Mouse (Mus musculus) limb, embryonic 10.5 days (tissue): ENCODE measurements around the gene Sv2b. TPM values are rescaled to one million over a fixed set of nuclear protein-coding genes. Genes with fewer than 3 reads are reported as not detected.

Experiments
- DNase-seq: peaks from one replicate; pipeline ENCODE4 v3.0.0-alpha.2; 2017; ENCODE audit warnings: low spot score
- H3K27ac ChIP-seq: fragments of 300-500 bp; sonication (generic); 2 replicates; pipeline ENCODE4 v1.5.1; 2016; ENCODE audit warnings: mild to moderate bottlenecking
- H3K27me3 ChIP-seq: fragments of 300-500 bp; sonication (generic); 2 replicates; pipeline ENCODE4 v1.6.1; 2016; ENCODE audit warnings: low read depth, mild to moderate bottlenecking; ENCODE audit not compliant: poor library complexity, severe bottlenecking
- H3K36me3 ChIP-seq: fragments of 300-500 bp; sonication (generic); 2 replicates; pipeline ENCODE4 v1.6.1; 2016; ENCODE audit warnings: mild to moderate bottlenecking, moderate library complexity
- H3K4me1 ChIP-seq: fragments of 300-500 bp; sonication (generic); 2 replicates; pipeline ENCODE4 v1.6.1; 2016
- H3K4me3 ChIP-seq: fragments of 300-500 bp; sonication (generic); 2 replicates; pipeline ENCODE4 v1.5.1; 2016; ENCODE audit warnings: mild to moderate bottlenecking, moderate library complexity
- H3K9me3 ChIP-seq: fragments of 300-500 bp; sonication (generic); replicated peaks from 2 replicates; pipeline ENCODE4 v1.6.1; 2016; ENCODE audit warnings: mild to moderate bottlenecking
- WGBS: fragments of 180-500 bp; shearing (Covaris S2); methylation state at CpG from one replicate; pipeline ENCODE4 v1.1.7; 2016; 5-methylcytosine and 5-hydroxymethylcytosine counted together
- polyA plus RNA-seq: library from polyadenylated mRNA; unstranded; fragments of >200 nt; fragmentation: Nextera tagmentation; extraction: Ambion mirVana; gene quantifications from 2 replicates; pipeline ENCODE4 v1.2.1, GENCODE M21; 2016

The Sv2b gene
- polyA plus RNA-seq, 1 experiment from 2014 or later: 1.3 TPM

DNA sequence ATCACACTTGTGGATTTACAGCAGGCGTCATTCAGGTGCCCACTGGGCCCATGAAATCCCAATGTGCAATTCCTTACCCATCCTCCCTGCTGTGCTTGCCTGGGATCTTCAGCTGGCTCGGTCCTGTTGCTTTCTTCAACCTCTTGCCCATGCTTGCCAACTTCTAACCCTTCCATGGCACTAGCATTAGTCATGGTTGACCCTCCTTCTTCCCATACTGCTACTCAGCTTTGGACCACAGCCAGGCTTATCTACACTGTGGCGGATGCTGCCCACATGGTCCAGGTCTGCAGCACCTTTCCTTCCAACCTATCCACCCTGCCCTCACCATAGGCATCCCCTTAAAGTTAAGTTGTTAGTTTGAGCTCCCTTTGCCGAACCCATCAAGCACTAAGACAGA is 28.0 kb downstream of the Sv2b start:
- no peak for DNase-seq
- H3K9me3 ChIP-seq: no peaks in the 10 kb centered on the region
- no peaks in the 10 kb centered on the region for H3K27me3 ChIP-seq
- 89% methylated on average over 4 of the region's 4 CpGs for WGBS
- no peaks in the 10 kb centered on the region for H3K4me1 ChIP-seq
- no peaks in the 10 kb centered on the region for H3K36me3 ChIP-seq
- H3K27ac ChIP-seq: no peak overlapping the region
- no peak overlapping the region for H3K4me3 ChIP-seq

DNA sequence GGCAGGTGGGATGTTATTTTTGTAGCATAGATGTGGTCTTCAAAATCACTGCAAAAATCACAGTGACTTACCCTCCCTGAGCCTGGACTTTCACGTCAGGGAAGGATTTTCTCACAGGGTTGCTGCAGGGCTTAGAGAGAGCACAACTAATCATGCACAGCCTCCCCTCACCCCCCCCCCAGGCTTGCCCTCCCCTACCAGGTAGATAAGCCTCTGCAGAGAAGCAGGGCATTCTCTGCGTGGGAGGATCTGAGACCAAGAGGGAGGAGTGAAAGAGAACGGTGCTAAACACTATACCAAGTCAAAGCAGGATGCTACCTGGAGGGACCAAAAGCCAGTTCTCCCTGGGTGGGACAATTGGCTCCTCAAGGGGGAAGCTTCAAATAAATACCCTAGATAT is 31.2 kb downstream of the Sv2b start:
- DNase-seq: no peak
- Histone ChIP-seq H3K27ac (no peak overlapping the region), H3K4me3 (no peak overlapping the region), H3K27me3 (no peaks in the 10 kb centered on the region), H3K9me3 (no peaks in the 10 kb centered on the region), H3K36me3 (no peaks in the 10 kb centered on the region), H3K4me1 (no peaks in the 10 kb centered on the region)
- 21% methylated on average over 3 of the region's 3 CpGs for WGBS

DNA sequence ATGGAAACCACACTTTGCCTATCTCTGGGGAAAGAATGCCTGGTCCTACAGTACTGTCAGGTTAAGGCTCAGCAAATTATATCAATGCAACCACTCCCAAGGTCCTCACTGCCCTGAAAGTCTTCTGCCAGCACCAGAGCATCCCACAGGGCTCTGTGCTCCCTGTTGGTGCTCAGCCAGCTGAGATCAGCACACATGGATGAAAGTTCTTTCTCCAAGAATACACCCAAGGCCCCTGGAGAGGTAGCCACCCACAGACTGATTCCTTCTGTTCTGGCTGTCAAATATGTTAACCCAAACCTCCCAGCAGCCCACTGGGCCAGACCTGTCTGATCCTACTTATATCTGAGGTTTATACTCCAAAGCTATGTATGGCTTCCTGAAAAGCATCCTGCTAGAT is 32.3 kb downstream of the Sv2b start:
- H3K4me1 ChIP-seq: no peaks in the 10 kb centered on the region
- H3K9me3 ChIP-seq: no peaks in the 10 kb centered on the region
- H3K27me3 ChIP-seq: no peaks in the 10 kb centered on the region
- no peak overlapping the region for H3K4me3 ChIP-seq
- no peak overlapping the region for H3K27ac ChIP-seq
- DNase-seq: no peak
- no peaks in the 10 kb centered on the region for H3K36me3 ChIP-seq

DNA sequence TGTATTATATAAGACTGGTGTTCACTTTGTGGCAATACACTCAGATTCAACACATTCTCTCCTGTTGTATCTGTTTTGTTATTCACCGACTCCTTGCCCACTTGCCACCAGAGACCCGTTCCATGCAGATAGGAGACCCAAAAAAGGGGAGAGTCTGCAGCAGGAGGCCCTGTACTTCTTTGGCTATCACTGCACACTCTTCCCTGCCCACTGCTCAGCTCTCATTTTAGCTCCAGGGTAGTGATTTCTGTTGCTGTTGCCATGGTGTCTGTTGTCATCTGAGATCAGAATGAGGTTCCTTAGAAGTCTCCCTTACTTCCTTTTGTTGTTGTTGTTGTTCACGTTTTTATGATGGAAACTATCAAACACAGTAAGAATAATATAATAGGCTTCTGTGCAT is 34.5 kb downstream of the Sv2b start:
- H3K27me3 ChIP-seq: no peaks in the 10 kb centered on the region
- DNase-seq: no peak
- no peak overlapping the region for H3K4me3 ChIP-seq
- no peaks in the 10 kb centered on the region for H3K4me1 ChIP-seq
- no peaks in the 10 kb centered on the region for H3K9me3 ChIP-seq
- no peaks in the 10 kb centered on the region for H3K36me3 ChIP-seq
- 72% methylated on average over 3 of the region's 3 CpGs for WGBS
- H3K27ac ChIP-seq: no peak overlapping the region

DNA sequence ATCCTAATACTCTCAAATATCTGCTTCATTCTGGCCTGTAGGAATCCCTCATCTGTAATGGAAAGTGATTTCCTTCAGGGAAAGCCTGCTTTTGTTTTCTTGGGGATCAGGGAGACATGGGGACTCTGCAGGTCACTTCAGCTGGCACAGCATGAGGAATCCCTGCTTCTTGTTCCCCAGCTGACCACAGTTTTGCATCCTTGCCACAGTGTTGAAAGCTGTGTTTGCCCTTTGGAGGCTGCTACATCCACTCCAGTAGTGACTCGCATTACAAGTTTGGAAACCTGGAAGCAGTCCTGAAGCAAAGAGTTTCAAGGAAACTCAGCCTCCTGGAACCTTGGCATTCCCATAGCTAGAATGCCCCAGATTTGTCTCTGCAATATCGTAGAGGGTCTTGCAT is 35.4 kb downstream of the Sv2b start:
- Histone ChIP-seq H3K4me1 (no peaks in the 10 kb centered on the region), H3K27ac (no peak overlapping the region), H3K9me3 (no peaks in the 10 kb centered on the region), H3K4me3 (no peak overlapping the region), H3K27me3 (no peaks in the 10 kb centered on the region), H3K36me3 (no peaks in the 10 kb centered on the region)
- 80% methylated on average over 2 of the region's 2 CpGs for WGBS
- DNase-seq: no peak

DNA sequence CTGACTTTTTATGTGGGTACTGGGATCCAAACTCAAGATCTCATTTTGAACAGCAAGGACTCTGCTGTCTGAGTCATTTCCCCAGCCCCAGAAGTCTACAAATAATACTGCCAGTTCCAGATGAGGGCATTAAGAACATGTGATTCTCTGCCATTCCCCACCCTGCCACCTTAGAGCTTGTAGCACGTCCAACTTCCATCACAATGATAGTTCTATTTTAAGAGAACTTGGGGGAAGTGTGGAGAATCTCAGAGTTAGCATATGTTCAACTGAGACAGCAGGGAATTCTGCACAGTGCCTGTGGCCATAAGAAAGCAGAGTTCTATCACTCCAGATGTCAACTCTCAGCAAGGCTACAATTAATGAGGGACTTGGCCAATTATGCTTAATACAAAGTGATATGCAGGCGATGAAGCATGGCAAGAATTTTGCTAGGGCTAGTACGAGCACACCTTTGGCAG is 37.1 kb downstream of the Sv2b start:
- 82% methylated on average over 3 of the region's 3 CpGs for WGBS

DNA sequence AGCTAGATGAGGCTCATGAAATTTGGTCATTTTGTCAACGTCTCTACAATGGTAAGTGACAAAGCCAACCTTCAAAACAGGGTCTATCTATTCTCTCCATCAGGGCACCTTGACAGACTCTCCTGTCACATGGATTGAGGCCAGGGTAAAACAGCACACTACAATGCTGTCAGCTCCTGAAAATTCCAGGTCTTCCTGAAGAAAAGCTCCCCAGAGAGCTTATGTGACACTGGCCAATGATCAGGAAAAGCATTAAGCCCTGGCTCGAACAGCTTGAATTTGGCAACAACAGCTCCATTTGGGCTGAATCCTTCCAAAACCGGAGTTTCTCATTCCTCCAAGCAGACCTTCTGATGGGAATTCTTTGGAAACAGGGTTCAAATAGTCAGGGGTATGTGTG is 37.8 kb downstream of the Sv2b start:
- no peak overlapping the region for H3K4me3 ChIP-seq
- no peaks in the 10 kb centered on the region for H3K4me1 ChIP-seq
- no peaks in the 10 kb centered on the region for H3K27me3 ChIP-seq
- H3K27ac ChIP-seq: no peak overlapping the region
- 85% methylated on average over 3 of the region's 3 CpGs for WGBS
- H3K9me3 ChIP-seq: no peaks in the 10 kb centered on the region
- no peak for DNase-seq
- no peaks in the 10 kb centered on the region for H3K36me3 ChIP-seq

More for the DNA sequence above, 37.1 kb downstream of the Sv2b start:
- no peaks in the 10 kb centered on the region for H3K27me3 ChIP-seq
- no peaks in the 10 kb centered on the region for H3K9me3 ChIP-seq
- H3K4me1 ChIP-seq: no peaks in the 10 kb centered on the region
- no peaks in the 10 kb centered on the region for H3K36me3 ChIP-seq
- H3K27ac ChIP-seq: no peak overlapping the region
- DNase-seq: no peak
- no peak overlapping the region for H3K4me3 ChIP-seq

DNA sequence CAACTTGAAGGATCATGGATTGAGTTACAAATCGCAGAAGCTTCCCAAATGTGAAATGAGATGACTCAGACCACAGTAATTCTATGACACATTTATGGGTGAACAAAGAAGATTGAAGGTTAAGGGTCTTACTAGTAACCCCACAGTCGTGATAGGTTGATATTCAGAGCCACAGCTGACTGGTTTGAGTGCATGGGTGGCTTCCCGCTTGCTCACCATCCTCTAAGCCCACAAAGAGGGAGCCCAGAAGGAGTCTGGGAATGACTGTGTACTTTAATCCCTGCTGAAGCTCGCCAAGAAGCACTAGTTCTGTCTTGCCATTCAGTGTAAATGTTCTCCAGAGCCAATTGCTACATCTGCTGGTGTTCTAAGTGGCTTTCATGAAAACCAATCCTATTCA is 41.8 kb downstream of the Sv2b start:
- 76% methylated on average over 4 of the region's 4 CpGs for WGBS

DNA sequence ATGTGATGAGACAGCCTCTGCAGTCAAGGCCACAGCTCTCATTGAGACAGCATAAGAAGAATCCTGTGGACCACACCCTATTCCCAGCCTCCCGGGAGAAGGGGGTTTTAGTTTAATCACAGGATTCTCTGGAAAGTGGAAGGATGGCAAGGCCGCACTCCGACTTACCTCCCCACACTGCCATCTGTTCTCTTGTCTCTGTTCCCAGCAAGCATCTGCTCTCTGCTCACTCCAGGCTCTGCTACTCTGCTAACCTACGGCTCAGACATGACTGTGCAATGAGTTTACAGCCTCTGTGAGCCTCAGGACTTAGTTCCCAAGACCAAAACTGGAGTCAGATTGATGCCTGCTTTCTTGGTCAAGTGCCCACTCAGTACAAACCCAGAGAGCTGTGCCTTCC is 43.8 kb downstream of the Sv2b start:
- peaks cover 8% of the 10 kb centered on the region for H3K4me1 ChIP-seq
- 81% methylated on average over 4 of the region's 4 CpGs for WGBS
- no peaks in the 10 kb centered on the region for H3K27me3 ChIP-seq
- H3K9me3 ChIP-seq: no peaks in the 10 kb centered on the region
- DNase-seq: no peak
- no peak overlapping the region for H3K27ac ChIP-seq
- no peaks in the 10 kb centered on the region for H3K36me3 ChIP-seq
- H3K4me3 ChIP-seq: no peak overlapping the region

More for the DNA sequence above, 41.8 kb downstream of the Sv2b start:
- no peak overlapping the region for H3K27ac ChIP-seq
- no peak for DNase-seq
- no peaks in the 10 kb centered on the region for H3K36me3 ChIP-seq
- H3K4me1 ChIP-seq: no peaks in the 10 kb centered on the region
- no peaks in the 10 kb centered on the region for H3K9me3 ChIP-seq
- H3K4me3 ChIP-seq: no peak overlapping the region
- no peaks in the 10 kb centered on the region for H3K27me3 ChIP-seq

DNA sequence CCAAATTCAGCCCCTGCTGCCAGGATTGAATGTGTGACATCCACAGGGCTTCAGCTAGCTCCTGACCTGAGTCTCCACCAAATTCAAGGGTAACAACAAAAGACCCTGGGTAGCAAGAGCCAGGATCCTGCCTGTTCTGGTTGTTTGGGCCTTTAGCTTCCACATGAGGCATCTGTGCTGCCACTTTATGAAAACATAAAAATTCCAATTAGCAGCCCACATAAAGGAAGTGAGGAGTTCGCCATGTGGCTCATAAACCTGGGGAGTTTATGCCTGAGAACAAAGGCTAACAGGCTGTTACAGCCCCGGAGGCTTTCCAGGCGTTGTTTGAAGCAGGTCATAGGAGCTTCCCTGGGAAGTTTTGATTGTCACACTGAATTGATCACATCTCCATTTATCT is 49.1 kb downstream of the Sv2b start:
- no peak overlapping the region for H3K4me3 ChIP-seq
- peaks cover 15% of the 10 kb centered on the region for H3K4me1 ChIP-seq
- peak; percentile 52 for DNase-seq
- WGBS: 53% methylated on average over 3 of the region's 3 CpGs
- H3K27ac ChIP-seq: peak overlapping the region; percentile 67
- no peaks in the 10 kb centered on the region for H3K27me3 ChIP-seq
- no peaks in the 10 kb centered on the region for H3K36me3 ChIP-seq
- no peaks in the 10 kb centered on the region for H3K9me3 ChIP-seq

DNA sequence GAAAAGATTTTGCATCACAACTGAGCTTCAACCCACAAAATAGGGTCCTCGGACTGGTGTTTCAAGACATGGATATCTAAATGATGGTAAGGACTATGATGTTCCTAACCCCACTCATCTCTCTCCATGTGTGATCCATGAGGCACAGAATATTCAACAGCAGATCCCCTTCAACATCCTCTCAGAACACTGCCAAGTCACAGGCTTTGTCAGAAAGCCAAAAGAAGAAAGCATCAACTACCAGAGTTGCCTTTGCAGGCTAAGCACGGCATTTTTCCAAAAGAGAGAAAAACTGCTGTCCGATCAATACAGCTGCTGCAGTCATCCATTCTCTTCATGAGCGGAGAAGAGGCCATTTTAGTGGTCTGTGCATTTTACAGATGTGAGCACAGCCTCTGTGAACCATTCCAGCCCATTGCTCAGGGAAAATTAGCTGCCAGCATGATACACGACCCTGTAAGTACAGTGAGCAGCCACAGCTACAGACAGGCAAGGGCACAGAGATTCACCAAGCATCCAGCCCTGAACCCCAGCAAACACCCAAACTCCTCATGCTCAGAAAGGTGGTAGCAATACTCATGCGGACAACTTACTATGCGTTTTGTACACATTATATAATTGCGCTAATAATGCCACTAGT is 55.3 kb downstream of the Sv2b start:
- no peak overlapping the region for H3K4me3 ChIP-seq
- no peak for DNase-seq
- H3K36me3 ChIP-seq: no peaks in the 10 kb centered on the region
- no peaks in the 10 kb centered on the region for H3K9me3 ChIP-seq
- WGBS: 94% methylated on average over 8 of the region's 8 CpGs
- no peaks in the 10 kb centered on the region for H3K27me3 ChIP-seq
- H3K27ac ChIP-seq: no peak overlapping the region
- no peaks in the 10 kb centered on the region for H3K4me1 ChIP-seq

DNA sequence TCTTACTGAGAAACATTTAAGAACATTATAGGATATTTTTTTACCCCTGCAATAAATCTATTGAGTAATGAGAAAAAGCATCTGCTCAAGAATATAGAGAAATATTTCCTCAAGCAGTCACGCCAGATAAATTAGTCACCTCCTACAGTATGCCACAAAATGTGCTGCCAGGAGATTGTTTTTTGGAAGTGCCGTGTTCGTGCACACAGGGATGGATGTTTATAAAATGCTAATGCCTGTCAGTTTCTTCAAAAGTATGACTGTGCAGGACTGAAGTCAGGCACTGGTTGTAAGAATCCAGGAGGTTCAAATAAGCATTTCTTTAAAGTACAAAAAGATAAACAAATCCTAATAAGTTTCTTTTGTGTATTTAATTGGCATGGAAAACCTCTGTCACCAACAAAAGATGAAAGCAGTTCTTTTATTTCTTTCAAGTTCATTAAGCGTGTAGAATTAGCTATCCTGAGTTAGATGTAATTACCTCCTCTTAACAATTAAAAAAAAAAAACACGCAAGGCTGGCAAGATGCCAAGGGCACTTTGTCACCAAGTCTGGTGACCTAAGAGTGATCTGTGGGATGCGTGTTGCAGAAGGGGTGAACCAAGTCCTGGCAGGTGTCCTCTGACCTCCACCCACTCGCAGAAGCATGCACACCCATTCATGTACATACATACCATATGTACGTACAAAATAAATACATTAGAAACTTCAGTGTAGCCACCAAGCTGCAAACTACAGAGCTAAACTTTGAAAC is 68.1 kb downstream of the Sv2b start:
- no peak overlapping the region for H3K27ac ChIP-seq
- WGBS: 88% methylated on average over 8 of the region's 8 CpGs
- no peaks in the 10 kb centered on the region for H3K36me3 ChIP-seq
- DNase-seq: no peak
- H3K9me3 ChIP-seq: no peaks in the 10 kb centered on the region
- no peaks in the 10 kb centered on the region for H3K27me3 ChIP-seq
- no peak overlapping the region for H3K4me3 ChIP-seq
- no peaks in the 10 kb centered on the region for H3K4me1 ChIP-seq

DNA sequence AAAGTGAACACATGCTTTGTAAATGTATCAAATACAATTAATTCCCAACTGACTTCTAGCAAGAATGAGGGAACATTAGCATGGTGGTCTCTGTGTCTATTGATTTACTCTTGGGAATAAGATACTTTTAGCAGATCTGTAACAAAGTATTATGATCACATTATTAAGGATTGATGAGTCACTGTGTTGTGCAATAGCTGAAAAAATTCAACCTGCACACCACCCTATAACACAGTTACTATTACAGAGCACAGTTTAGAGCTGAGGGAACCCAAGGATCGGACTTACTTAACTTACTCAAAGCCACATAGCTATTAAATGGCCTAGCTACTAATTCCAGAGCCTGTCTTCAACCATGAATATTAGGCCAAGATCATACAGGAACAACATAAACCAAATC is 72.7 kb downstream of the Sv2b start:
- WGBS: 88% methylated on average over 1 of the region's 1 CpGs

More for the DNA sequence above, 72.7 kb downstream of the Sv2b start:
- Histone ChIP-seq H3K4me3 (no peak overlapping the region), H3K9me3 (no peaks in the 10 kb centered on the region), H3K27me3 (no peaks in the 10 kb centered on the region), H3K36me3 (no peaks in the 10 kb centered on the region), H3K27ac (no peak overlapping the region), H3K4me1 (no peaks in the 10 kb centered on the region)
- DNase-seq: no peak
